Mouse (Mus musculus): ENCODE results near the gene Haus3. TPM values are rescaled to one million over a fixed set of nuclear protein-coding genes. Genes with fewer than 3 reads are reported as not detected.

Gene Haus3
- polyA plus RNA-seq (2017; shearing (Covaris generic)) = 85.4 TPM

DNA sequence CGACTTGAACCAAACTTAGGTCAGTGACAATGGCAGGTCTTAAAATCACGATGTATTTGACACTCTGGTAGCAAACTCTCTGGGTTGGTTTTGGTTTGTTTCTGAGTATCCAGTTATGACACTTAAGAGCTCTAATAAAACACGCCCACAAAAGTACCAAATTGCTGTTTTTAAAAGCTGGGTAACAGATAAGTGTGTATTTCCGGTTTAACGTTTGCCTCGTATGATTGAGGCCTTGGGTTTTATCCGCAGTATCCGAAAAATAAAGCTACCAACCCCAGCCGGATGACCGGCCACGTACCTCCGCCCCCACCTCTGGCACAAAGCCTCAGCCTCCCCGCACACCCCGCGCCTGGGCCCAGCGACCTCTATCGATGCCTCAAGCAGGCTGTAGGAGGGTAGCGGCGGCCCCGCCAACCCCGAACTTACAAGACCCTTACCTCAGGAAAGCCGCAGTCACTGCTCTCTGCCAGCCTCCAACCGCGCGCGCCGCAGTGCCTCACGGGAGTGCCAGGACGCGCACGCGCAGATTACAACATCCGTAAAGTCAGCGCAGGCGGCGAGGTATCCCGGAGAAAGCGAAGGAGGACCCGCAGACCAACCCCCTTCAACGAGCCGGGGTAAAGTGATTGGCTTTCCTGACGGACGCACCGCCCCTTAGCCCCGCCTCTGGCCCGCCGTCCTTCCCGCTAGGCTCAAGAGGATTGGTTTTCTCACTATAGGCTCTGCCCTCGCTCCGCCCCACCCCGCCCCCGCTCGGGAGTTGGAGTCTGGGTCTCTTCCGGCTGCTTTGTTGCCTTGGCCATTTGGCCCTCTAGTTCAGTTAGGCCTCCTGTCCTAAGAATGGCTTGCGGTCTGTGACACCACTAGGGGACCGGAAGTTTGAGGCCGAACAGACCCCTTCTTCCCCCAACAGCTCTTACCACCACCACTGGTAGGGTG is at the start of gene Haus3, which contains the start of gene Poln:
TSS of gene Haus3 (minus strand) at position 578 of the 942 bp plus-strand sequence.
TSS of gene Poln (minus strand) at position 499 of the 942 bp plus-strand sequence.

DNA sequence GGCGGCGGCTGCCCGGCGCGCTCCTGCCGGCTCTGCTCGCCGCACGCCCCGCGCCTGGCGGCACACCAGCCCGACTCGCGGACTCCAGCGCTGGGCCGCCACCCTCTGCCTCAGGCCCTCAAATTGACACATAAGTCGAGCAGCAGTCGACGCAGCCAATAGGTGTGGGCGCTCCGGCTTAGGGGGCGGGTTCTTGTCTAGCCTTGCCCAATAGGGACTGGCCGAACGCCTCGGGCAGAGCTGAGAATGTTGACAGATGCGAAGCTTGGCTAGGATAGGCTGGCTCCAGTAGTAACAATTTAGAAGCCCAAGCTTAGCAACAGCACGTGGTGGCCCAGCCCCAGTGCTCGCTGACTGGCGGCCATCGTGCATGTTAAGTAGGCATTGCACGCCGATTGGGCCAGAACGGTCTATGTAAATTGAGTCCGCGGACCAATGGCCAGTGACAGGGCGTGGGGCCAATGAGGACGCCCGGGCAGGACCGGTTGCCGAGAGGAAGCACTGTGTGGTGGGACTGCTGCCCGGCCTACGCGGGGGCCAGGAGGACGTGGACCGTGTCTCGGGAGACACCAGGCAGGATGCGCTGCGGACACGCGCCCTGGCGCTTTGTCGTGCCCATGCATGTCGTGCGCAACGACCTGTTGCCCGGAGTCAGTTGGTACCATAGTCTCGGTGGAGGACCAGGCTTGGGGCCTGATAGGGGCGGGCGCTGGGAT is 18.4 kb upstream of the Haus3 start, which contains the start of gene Mxd4:
TSS of gene Mxd4 (minus strand) at position 120 of the 716 bp plus-strand sequence.

Other genes with a start within 250 kb of the Haus3 start
- 52.9 TPM for gene Nelfa, start 233.1 kb downstream of the Haus3 start, polyA plus RNA-seq (2017; shearing (Covaris generic))
- gene Gm1673, start 186.1 kb downstream of the Haus3 start, polyA plus RNA-seq (2017; shearing (Covaris generic)) = not detected
- not detected for gene Nat8l, start 173.5 kb downstream of the Haus3 start, polyA plus RNA-seq (2017; shearing (Covaris generic))
- gene Poln, start 79 bp downstream of the Haus3 start, polyA plus RNA-seq (2017; shearing (Covaris generic)) = 0.98 TPM
- gene Mxd4, start 18.2 kb upstream of the Haus3 start, polyA plus RNA-seq (2017; shearing (Covaris generic)) = 41.2 TPM
- gene Zfyve28, start 118.9 kb upstream of the Haus3 start, polyA plus RNA-seq (2017; shearing (Covaris generic)) = 3.8 TPM
- gene Cfap99, start 119.1 kb upstream of the Haus3 start, polyA plus RNA-seq (2017; shearing (Covaris generic)) = not detected
- 167 TPM for gene Rnf4, start 166.8 kb upstream of the Haus3 start, polyA plus RNA-seq (2017; shearing (Covaris generic))
- 6.8 TPM for gene Fam193a, start 200.4 kb upstream of the Haus3 start, polyA plus RNA-seq (2017; shearing (Covaris generic))

Measured in CD4-positive, CD25-positive, alpha-beta regulatory T cell, adult 9 weeks (primary cell).